ENCODE assay signal across 8 mouse cellular contexts in the genomic region with DNA sequence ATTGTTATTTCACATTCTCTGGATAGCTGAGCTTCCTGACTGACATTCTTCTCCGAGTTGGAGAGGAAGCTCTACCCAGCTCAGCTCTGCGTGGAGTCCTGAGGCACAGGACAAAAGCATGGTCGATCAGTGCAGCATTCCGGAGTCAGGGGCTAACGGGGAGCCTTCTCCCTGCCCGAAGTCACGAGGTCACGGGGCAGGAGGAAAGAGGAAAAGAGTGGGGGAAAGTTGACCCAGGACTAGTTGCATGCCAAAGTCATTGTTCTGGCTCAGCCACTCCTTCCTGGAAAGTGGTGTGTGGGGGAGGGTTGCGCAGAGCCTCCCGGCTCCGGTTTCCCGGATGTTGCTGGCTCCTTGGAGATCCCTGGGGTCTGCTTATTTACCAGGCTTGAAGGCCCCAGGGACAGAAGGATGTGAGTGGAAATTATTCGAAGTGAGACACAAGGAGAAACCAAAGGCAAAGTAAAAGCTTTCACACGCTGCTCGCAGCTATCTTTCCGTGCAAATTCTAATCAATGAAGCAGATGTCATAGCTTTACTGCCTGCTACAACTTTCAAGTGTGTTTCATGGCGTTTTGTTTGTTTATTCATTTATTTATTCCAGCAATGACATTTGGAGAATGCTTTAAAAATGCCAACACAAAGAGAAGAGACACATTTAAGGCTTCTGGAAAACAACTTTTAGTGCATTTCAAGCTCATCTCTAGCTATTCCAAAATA.
DNase-seq lines count a peak whose midpoint lies in the region; ATAC-seq and TF ChIP-seq lines count a peak whose summit lies in the region.

No protein-coding gene starts in this region.

- no peaks in the 10 kb centered on the region; the same call in 1 of the 2 replicates for H3K9me3 ChIP-seq in megakaryocyte, embryonic 14.5 days
- H3K9me3 ChIP-seq in forebrain, embryonic 14.5 days (replicated peaks; ENCODE audit: control insufficient read depth, low read length) = no peaks in the 10 kb centered on the region
- no peaks in the 10 kb centered on the region for H3K9me3 ChIP-seq in midbrain, embryonic 10.5 days (replicated peaks)

- 13% methylated on average over 17 of the region's 17 CpGs for WGBS in forebrain, embryonic 14.5 days
- WGBS in midbrain, embryonic 10.5 days = 15% methylated on average over 17 of the region's 17 CpGs

- no peaks in the 10 kb centered on the region for H3K36me3 ChIP-seq in megakaryocyte, embryonic 14.5 days (replicated peaks; ENCODE audit: low read length)
- no peaks in the 10 kb centered on the region for H3K36me3 ChIP-seq in forebrain, embryonic 14.5 days (ENCODE audit: control insufficient read depth, insufficient read depth, low read length)
- no peaks in the 10 kb centered on the region for H3K36me3 ChIP-seq in midbrain, embryonic 10.5 days
- no peaks in the 10 kb centered on the region for H3K36me3 ChIP-seq in testis, adult 2 months (ENCODE audit: control insufficient read depth, insufficient read depth, low read length)

- DNase-seq in forebrain, embryonic 14.5 days (ENCODE audit: low spot score) = peak; percentile 53
- DNase-seq in heart, postnatal 36 days = peak; percentile 76 to 84
- peak; percentile 7 for DNase-seq in left cerebral cortex, postnatal 25 days (ENCODE audit: low spot score in 2 of 2)
- DNase-seq in midbrain, embryonic 10.5 days (ENCODE audit: low spot score) = peak; percentile 78
- no peak for DNase-seq in T-cell, adult 2 months (ENCODE audit: low spot score)

- H3K4me2 ChIP-seq in forebrain, embryonic 14.5 days (ENCODE audit: low read length) = peak overlapping the region; percentile 41

- ATAC-seq in megakaryocyte, adult 5-6 weeks (ENCODE audit: poor library complexity, severe bottlenecking) = no peak
- peak; percentile 50; the same call in 1 of the 2 replicates for ATAC-seq in forebrain, embryonic 14.5 days

- H3K27me3 ChIP-seq in megakaryocyte, embryonic 14.5 days (replicated peaks) = peaks cover 37% of the 10 kb centered on the region
- no peaks in the 10 kb centered on the region for H3K27me3 ChIP-seq in forebrain, embryonic 14.5 days (replicated peaks; ENCODE audit: control insufficient read depth, insufficient read depth, low read length)
- H3K27me3 ChIP-seq in midbrain, embryonic 10.5 days (ENCODE audit: low read depth, poor library complexity, severe bottlenecking) = no peaks in the 10 kb centered on the region
- H3K27me3 ChIP-seq in testis, adult 2 months (ENCODE audit: control insufficient read depth, insufficient read depth, low read length) = no peaks in the 10 kb centered on the region

- intact Hi-C loops in heart, postnatal 36 days (cut with DNase I) = loop anchor here (2.0 to 5.0 kb wide), 2 partner anchors 85 to 121 kb away; no protein-coding TSS in a partner anchor
- intact Hi-C loops in left cerebral cortex, postnatal 25 days (cut with DNase I) = loop anchor here (5.0 kb wide), 1 partner anchor 219 kb away; no protein-coding TSS in a partner anchor

- no peak overlapping the region; the same call in 1 of the 2 replicates for H3K27ac ChIP-seq in forebrain, embryonic 14.5 days (ENCODE audit: low read depth, low read length)
- peak overlapping the region; percentile 75 for H3K27ac ChIP-seq in midbrain, embryonic 10.5 days (replicated peaks)
- H3K27ac ChIP-seq in testis, adult 2 months (ENCODE audit: control insufficient read depth, insufficient read depth, low read depth, low read length) = no peak overlapping the region

- TF ChIP-seq CTCF in testis, adult 2 months (IDR thresholded peaks at IDR 0.05; ENCODE audit: control insufficient read depth, insufficient read depth, insufficient replicate concordance, low read depth, low read length) = no peak

- peak overlapping the region; percentile 35 for H3K4me3 ChIP-seq in megakaryocyte, embryonic 14.5 days (replicated peaks)
- no peak overlapping the region for H3K4me3 ChIP-seq in forebrain, embryonic 14.5 days (ENCODE audit: low read depth, low read length)
- H3K4me3 ChIP-seq in midbrain, embryonic 10.5 days = peak overlapping the region; percentile 21
- peak overlapping the region; percentile 10; the same call in 1 of the 2 replicates for H3K4me3 ChIP-seq in testis, adult 2 months (ENCODE audit: control insufficient read depth, low read depth, low read length)

- no peak for TF ChIP-seq POLR2A in testis, adult 2 months (IDR thresholded peaks at IDR 0.05; ENCODE audit: control insufficient read depth, low read depth, low read length)

- no peak overlapping the region; the same call in 1 of the 2 replicates for H3K9ac ChIP-seq in forebrain, embryonic 14.5 days (ENCODE audit: low read length)

- peaks cover 18% of the 10 kb centered on the region; the same call in 1 of the 2 replicates for H3K4me1 ChIP-seq in megakaryocyte, embryonic 14.5 days
- peaks cover 7% of the 10 kb centered on the region for H3K4me1 ChIP-seq in forebrain, embryonic 14.5 days (ENCODE audit: control insufficient read depth, insufficient read depth, low read length)
- H3K4me1 ChIP-seq in midbrain, embryonic 10.5 days = peaks cover 17% of the 10 kb centered on the region
- peaks cover 2% of the 10 kb centered on the region; the same call in 1 of the 2 replicates for H3K4me1 ChIP-seq in testis, adult 2 months (ENCODE audit: control insufficient read depth, insufficient read depth, low read length)
